Mouse (Mus musculus): ENCODE results near the gene Zfp385c. TPM values are rescaled to one million over a fixed set of nuclear protein-coding genes. Genes with fewer than 3 reads are reported as not detected.
"Not testable (repeated sequence)": the region's sequence is repeated elsewhere in the genome, so short reads cannot be mapped to it uniquely, and the experiment has no call there.

The Zfp385c gene
- polyA plus RNA-seq, 1 experiment from 2014 or later = 0.80 TPM

DNA sequence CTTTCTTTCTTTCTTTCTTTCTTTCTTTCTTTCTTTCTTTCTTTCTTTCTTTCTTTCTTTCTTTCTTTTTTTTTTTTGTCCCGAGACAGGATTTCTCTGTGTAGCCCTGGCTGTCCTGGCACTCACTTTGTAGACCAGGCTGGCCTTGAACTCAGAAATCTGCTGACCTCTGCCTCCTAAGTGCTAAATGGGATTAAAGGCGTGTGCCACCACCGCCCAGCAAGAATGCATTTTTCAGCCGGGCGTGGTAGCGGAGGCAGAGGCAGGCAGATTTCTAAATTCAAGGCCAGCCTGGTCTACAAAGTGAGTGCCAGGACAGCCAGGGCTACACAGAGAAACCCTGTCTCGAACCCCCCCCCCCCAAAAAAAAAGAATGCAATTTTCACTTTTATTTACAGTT lies 75.4 kb downstream of the Zfp385c start:
- not testable (repeated sequence) for H3K4me3 ChIP-seq (replicated peaks; ENCODE audit: low read length); H3K27ac ChIP-seq (ENCODE audit: low read length); H3K27me3 ChIP-seq (replicated peaks; ENCODE audit: control insufficient read depth, insufficient read depth, low read length); H3K36me3 ChIP-seq (ENCODE audit: control insufficient read depth, insufficient read depth); H3K4me2 ChIP-seq (ENCODE audit: low read length); H3K9ac ChIP-seq (replicated peaks; ENCODE audit: low read depth, low read length); H3K9me3 ChIP-seq (ENCODE audit: control insufficient read depth, low read length); ATAC-seq
- H3K4me1 ChIP-seq (replicated peaks; ENCODE audit: control insufficient read depth, insufficient read depth, low read length) = peaks cover 18% of the 10 kb centered on the region
- 92% methylated on average over 7 of the region's 7 CpGs for WGBS

DNA sequence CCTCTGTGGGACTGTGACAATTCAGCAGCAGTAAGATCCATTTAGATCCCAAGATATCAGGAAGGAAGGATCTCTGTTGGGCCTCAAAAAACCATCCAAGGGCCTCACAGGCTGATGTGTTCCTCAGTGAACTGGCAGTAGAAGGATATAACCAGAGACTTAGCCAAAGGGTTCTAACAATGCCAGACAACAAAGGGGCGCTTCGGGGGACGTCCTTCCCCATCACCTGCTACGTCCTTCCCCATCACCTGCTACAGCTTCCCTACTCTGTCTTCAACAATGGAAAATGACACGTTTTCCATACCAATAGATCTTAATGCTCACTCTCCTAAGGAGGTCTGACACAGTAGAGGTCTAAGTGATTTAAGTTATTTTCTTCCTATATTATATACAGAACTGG lies 75.9 kb downstream of the Zfp385c start:
- H3K4me2 ChIP-seq (ENCODE audit: low read length) = no peak overlapping the region
- no peaks in the 10 kb centered on the region for H3K36me3 ChIP-seq (ENCODE audit: control insufficient read depth, insufficient read depth)
- 85% methylated on average over 5 of the region's 5 CpGs for WGBS
- H3K27ac ChIP-seq (ENCODE audit: low read length) = no peak overlapping the region
- peaks cover 18% of the 10 kb centered on the region for H3K4me1 ChIP-seq (replicated peaks; ENCODE audit: control insufficient read depth, insufficient read depth, low read length)
- no peak overlapping the region for H3K9ac ChIP-seq (replicated peaks; ENCODE audit: low read depth, low read length)
- no peak for ATAC-seq
- no peaks in the 10 kb centered on the region for H3K27me3 ChIP-seq (replicated peaks; ENCODE audit: control insufficient read depth, insufficient read depth, low read length)
- H3K9me3 ChIP-seq (ENCODE audit: control insufficient read depth, low read length) = no peaks in the 10 kb centered on the region
- no peak overlapping the region for H3K4me3 ChIP-seq (replicated peaks; ENCODE audit: low read length)

GRCm38 (mm10) chr11:100613241-100613640 lies 79.0 kb downstream of the Zfp385c start:
- H3K27me3 ChIP-seq (replicated peaks; ENCODE audit: control insufficient read depth, insufficient read depth, low read length) = no peaks in the 10 kb centered on the region
- no peaks in the 10 kb centered on the region for H3K9me3 ChIP-seq (ENCODE audit: control insufficient read depth, low read length)
- no peak overlapping the region for H3K9ac ChIP-seq (replicated peaks; ENCODE audit: low read depth, low read length)
- no peak overlapping the region for H3K4me2 ChIP-seq (ENCODE audit: low read length)
- WGBS = 84% methylated on average over 3 of the region's 3 CpGs
- 0 out of 2 replicates have a peak, but pooled peaks cover 2% of the 10 kb centered on the region for H3K36me3 ChIP-seq (ENCODE audit: control insufficient read depth, insufficient read depth)
- no peak overlapping the region for H3K4me3 ChIP-seq (replicated peaks; ENCODE audit: low read length)
- no peak overlapping the region for H3K27ac ChIP-seq (ENCODE audit: low read length)
- ATAC-seq = no peak
- H3K4me1 ChIP-seq (replicated peaks; ENCODE audit: control insufficient read depth, insufficient read depth, low read length) = peaks cover 10% of the 10 kb centered on the region

DNA sequence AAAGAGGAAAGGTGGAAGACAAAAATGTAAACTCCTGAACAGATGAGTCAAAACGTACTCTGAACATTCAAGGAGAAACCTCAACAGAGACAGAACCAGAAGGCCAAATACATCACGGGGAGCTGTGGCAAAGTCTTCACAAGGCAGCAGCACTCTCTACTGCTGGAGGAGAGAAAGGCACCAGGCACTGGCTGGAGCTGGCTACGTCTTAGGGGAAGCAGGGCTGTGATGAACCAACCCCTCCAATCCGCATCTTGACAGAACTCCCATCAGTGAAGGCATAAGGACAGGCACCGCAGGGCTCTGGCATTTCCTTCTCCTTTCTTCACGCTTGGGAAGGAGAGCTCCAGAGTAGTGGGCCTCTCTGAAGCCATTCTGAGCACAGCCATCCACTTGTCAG lies 80.6 kb downstream of the Zfp385c start:
- H3K27ac ChIP-seq (ENCODE audit: low read length) = no peak overlapping the region
- H3K9ac ChIP-seq (replicated peaks; ENCODE audit: low read depth, low read length) = no peak overlapping the region
- no peak overlapping the region for H3K4me2 ChIP-seq (ENCODE audit: low read length)
- 0 out of 2 replicates have a peak, but pooled peaks cover 4% of the 10 kb centered on the region for H3K36me3 ChIP-seq (ENCODE audit: control insufficient read depth, insufficient read depth)
- no peaks in the 10 kb centered on the region for H3K27me3 ChIP-seq (replicated peaks; ENCODE audit: control insufficient read depth, insufficient read depth, low read length)
- H3K4me3 ChIP-seq (replicated peaks; ENCODE audit: low read length) = no peak overlapping the region
- no peak for ATAC-seq
- 90% methylated on average over 6 of the region's 6 CpGs for WGBS
- H3K4me1 ChIP-seq (replicated peaks; ENCODE audit: control insufficient read depth, insufficient read depth, low read length) = peaks cover 6% of the 10 kb centered on the region; the same call in 1 of the 2 replicates
- H3K9me3 ChIP-seq (ENCODE audit: control insufficient read depth, low read length) = no peaks in the 10 kb centered on the region

DNA sequence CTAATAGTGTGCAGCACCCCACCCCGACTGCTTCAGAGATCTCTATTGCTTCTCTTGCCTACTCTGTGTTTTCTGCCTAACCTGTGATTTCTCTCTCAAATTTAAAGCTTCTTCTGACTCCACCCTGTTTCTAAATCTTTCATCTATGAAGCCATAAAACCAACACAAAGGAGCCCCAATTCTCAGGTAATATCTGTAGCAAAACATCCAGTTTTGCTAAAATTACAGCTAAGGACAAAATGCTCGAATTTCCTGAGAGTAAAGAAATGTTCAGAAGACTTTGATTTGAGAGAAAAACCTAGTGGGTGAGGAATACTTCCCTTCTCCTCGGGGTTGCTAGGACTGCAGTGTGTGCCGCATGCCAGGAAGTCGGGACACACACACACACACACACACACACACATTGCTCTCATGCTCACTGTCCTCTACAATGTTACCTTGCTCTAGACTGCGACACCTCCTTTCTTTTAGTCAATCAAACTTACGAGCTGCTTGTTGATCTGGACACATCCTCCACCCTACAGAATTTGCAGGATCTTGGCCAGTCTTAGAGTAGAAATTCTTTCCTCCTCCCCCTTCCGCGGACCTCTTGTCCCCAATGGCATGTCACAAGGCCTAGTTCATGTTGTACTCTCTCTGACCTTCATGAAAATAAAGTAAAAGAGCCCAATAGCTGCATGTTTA lies 82.1 kb downstream of the Zfp385c start:
- no peak for ATAC-seq
- 86% methylated on average over 9 of the region's 9 CpGs for WGBS
- Histone ChIP-seq H3K4me1 (replicated peaks; ENCODE audit: control insufficient read depth, insufficient read depth, low read length) (peaks cover 9% of the 10 kb centered on the region; the same call in 1 of the 2 replicates), H3K9me3 (ENCODE audit: control insufficient read depth, low read length) (no peaks in the 10 kb centered on the region), H3K4me2 (ENCODE audit: low read length) (no peak overlapping the region), H3K27ac (ENCODE audit: low read length) (no peak overlapping the region), H3K27me3 (replicated peaks; ENCODE audit: control insufficient read depth, insufficient read depth, low read length) (no peaks in the 10 kb centered on the region), H3K36me3 (ENCODE audit: control insufficient read depth, insufficient read depth) (0 out of 2 replicates have a peak, but pooled peaks cover 4% of the 10 kb centered on the region), H3K9ac (replicated peaks; ENCODE audit: low read depth, low read length) (no peak overlapping the region), H3K4me3 (replicated peaks; ENCODE audit: low read length) (no peak overlapping the region)

DNA sequence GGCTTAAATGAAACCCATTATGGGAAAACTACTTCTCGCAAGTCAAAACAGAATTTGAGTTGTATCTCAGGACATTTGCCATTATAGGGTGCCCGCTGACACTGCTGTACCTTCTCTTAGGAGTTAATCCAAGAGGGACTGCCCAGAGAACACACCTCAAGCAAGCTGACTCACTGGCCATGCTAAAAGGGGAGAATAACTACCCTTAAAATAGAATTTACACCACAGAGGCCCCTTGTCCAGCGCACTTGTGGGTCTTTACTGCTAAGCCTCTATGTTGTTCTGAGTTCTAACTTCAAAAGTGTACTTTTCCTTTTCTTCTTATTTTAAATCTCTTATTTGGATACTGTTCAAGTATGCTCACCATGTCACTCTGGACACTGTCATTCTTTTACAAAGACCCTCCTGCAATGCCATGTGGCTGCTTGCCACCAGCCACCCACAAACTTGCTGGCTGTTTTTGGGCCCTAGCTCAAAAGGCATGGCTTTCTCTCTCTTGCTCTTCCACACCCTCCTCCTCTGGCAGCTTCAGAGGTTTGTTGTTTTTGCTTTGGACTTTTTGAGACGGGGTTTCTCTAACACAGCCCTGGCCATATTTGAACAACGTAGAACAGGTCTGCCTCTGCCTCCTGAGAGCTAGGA lies 82.8 kb downstream of the Zfp385c start:
- WGBS = 75% methylated on average over 5 of the region's 5 CpGs
- no peaks in the 10 kb centered on the region for H3K27me3 ChIP-seq (replicated peaks; ENCODE audit: control insufficient read depth, insufficient read depth, low read length)
- 0 out of 2 replicates have a peak, but pooled peaks cover 4% of the 10 kb centered on the region for H3K36me3 ChIP-seq (ENCODE audit: control insufficient read depth, insufficient read depth)
- no peak overlapping the region for H3K27ac ChIP-seq (ENCODE audit: low read length)
- H3K4me3 ChIP-seq (replicated peaks; ENCODE audit: low read length) = no peak overlapping the region
- no peak overlapping the region for H3K9ac ChIP-seq (replicated peaks; ENCODE audit: low read depth, low read length)
- ATAC-seq = no peak
- H3K4me2 ChIP-seq (ENCODE audit: low read length) = no peak overlapping the region
- no peaks in the 10 kb centered on the region for H3K9me3 ChIP-seq (ENCODE audit: control insufficient read depth, low read length)
- peaks cover 11% of the 10 kb centered on the region for H3K4me1 ChIP-seq (replicated peaks; ENCODE audit: control insufficient read depth, insufficient read depth, low read length)

DNA sequence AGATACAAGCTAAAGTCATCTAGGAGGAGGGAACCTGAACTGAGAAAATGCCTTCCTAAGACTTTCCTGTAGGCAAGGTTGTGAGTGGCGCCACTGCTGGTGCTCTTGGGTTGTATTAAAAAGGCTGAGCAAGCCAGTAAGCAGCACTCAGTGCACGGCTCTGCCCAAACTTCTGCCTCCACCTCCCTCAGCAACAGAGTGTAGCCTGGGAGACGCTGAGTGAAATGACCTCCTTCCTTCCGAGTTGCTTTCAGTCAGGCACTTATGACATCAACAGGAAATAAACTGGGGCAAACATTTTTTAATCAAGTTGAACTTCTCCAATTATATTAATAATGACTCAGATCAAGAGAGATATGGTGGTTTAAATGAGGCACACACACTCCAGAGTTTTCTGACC lies 83.5 kb downstream of the Zfp385c start:
- no peaks in the 10 kb centered on the region for H3K27me3 ChIP-seq (replicated peaks; ENCODE audit: control insufficient read depth, insufficient read depth, low read length)
- H3K9me3 ChIP-seq (ENCODE audit: control insufficient read depth, low read length) = no peaks in the 10 kb centered on the region
- ATAC-seq = no peak
- H3K9ac ChIP-seq (replicated peaks; ENCODE audit: low read depth, low read length) = no peak overlapping the region
- H3K36me3 ChIP-seq (ENCODE audit: control insufficient read depth, insufficient read depth) = 0 out of 2 replicates have a peak, but pooled peaks cover 4% of the 10 kb centered on the region
- H3K4me3 ChIP-seq (replicated peaks; ENCODE audit: low read length) = no peak overlapping the region
- H3K4me1 ChIP-seq (replicated peaks; ENCODE audit: control insufficient read depth, insufficient read depth, low read length) = peaks cover 17% of the 10 kb centered on the region
- H3K27ac ChIP-seq (ENCODE audit: low read length) = no peak overlapping the region
- no peak overlapping the region for H3K4me2 ChIP-seq (ENCODE audit: low read length)
- WGBS = 75% methylated on average over 4 of the region's 4 CpGs

DNA sequence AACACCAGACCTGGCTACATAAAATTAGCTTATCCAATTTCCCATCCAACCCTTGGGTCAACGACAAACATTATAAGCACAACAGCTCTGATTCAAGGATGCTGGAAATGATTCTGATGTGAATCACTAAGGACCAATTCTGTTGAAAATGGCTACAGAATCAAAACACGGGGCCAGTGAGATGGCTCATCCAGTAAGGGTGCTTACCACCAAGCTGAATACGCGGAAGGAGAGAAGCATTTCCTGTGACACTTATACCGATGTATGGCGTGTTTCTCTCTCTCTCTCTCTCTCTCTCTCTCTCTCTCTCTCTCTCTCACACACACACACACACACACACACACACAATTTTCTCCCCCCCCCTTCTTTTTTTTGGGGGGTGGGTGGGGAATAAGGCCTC lies 85.1 kb downstream of the Zfp385c start:
- ATAC-seq = no peak
- H3K4me1 ChIP-seq (replicated peaks; ENCODE audit: control insufficient read depth, insufficient read depth, low read length) = peaks cover 21% of the 10 kb centered on the region
- no peak overlapping the region for H3K4me2 ChIP-seq (ENCODE audit: low read length)
- H3K36me3 ChIP-seq (ENCODE audit: control insufficient read depth, insufficient read depth) = 0 out of 2 replicates have a peak, but pooled peaks cover 4% of the 10 kb centered on the region
- H3K9me3 ChIP-seq (ENCODE audit: control insufficient read depth, low read length) = no peaks in the 10 kb centered on the region
- no peak overlapping the region for H3K4me3 ChIP-seq (replicated peaks; ENCODE audit: low read length)
- no peak overlapping the region for H3K27ac ChIP-seq (ENCODE audit: low read length)
- no peak overlapping the region for H3K9ac ChIP-seq (replicated peaks; ENCODE audit: low read depth, low read length)
- 95% methylated on average over 6 of the region's 6 CpGs for WGBS
- H3K27me3 ChIP-seq (replicated peaks; ENCODE audit: control insufficient read depth, insufficient read depth, low read length) = no peaks in the 10 kb centered on the region

DNA sequence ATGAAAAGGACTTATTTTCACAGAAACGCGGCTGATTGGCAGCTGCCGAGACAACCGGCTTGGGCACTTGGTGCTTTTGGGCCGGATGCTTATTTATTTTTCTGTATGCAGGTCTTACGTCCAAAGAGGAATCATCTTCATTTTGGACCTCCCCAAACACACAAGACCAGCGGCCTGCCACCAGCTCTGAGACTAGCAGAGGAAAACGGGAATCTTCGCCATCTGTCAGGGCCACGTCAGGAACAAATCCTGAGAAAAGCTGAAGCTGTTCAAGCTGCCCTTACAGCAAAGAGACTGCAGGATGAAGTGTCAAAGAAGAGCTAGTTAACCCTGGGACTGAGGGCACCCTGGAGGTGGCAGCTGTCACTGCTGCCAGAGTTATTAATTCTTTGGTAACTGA lies 86.8 kb downstream of the Zfp385c start:
- H3K27me3 ChIP-seq (replicated peaks; ENCODE audit: control insufficient read depth, insufficient read depth, low read length) = no peaks in the 10 kb centered on the region
- H3K4me1 ChIP-seq (replicated peaks; ENCODE audit: control insufficient read depth, insufficient read depth, low read length) = peaks cover 21% of the 10 kb centered on the region
- ATAC-seq = no peak
- H3K9ac ChIP-seq (replicated peaks; ENCODE audit: low read depth, low read length) = no peak overlapping the region
- no peaks in the 10 kb centered on the region for H3K9me3 ChIP-seq (ENCODE audit: control insufficient read depth, low read length)
- no peak overlapping the region for H3K27ac ChIP-seq (ENCODE audit: low read length)
- H3K36me3 ChIP-seq (ENCODE audit: control insufficient read depth, insufficient read depth) = peaks cover 8% of the 10 kb centered on the region
- no peak overlapping the region for H3K4me2 ChIP-seq (ENCODE audit: low read length)
- 73% methylated on average over 10 of the region's 10 CpGs for WGBS
- H3K4me3 ChIP-seq (replicated peaks; ENCODE audit: low read length) = no peak overlapping the region
